In genomic region chr10:41007866-41008265, GRCm38 (mm10) we compare ENCODE assay signal across 13 mouse cellular contexts.
"Had no signal": no experiment of that assay in that cellular context is flagged by ENCODE, and none has a peak within 500 bp of the region (broad histone marks: within the 10 kb centered on the region; RNA-seq: fewer than 3 reads in every experiment).

No protein-coding gene starts in this region.

- DNase-seq: kidney, adult 8-10 months; kidney, postnatal 25 days; left cerebral cortex, postnatal 4 days; lung, adult 18-20 months; lung, postnatal 36 days; right cerebral cortex, postnatal 4 days; spleen, adult 18-20 months; thymus, adult 2 months; thymus, postnatal 25 days had no signal

- H3K4me3 ChIP-seq: limb, embryonic 13.5 days; midbrain, embryonic 15.5 days; neural tube, embryonic 12.5 days had no signal

- H3K36me3 ChIP-seq: limb, embryonic 13.5 days; midbrain, embryonic 15.5 days; neural tube, embryonic 12.5 days had no signal

- ATAC-seq: intestine, postnatal 0 days; midbrain, embryonic 15.5 days had no signal

- H3K27ac ChIP-seq: limb, embryonic 13.5 days; midbrain, embryonic 15.5 days; neural tube, embryonic 12.5 days had no signal

- H3K4me2 ChIP-seq: limb, embryonic 13.5 days; midbrain, embryonic 15.5 days; neural tube, embryonic 12.5 days had no signal

- H3K9ac ChIP-seq: limb, embryonic 13.5 days; midbrain, embryonic 15.5 days; neural tube, embryonic 12.5 days had no signal

- H3K4me1 ChIP-seq: limb, embryonic 13.5 days; midbrain, embryonic 15.5 days; neural tube, embryonic 12.5 days had no signal

- H3K9me3 ChIP-seq: limb, embryonic 13.5 days; midbrain, embryonic 15.5 days; neural tube, embryonic 12.5 days had no signal

- H3K27me3 ChIP-seq: limb, embryonic 13.5 days; midbrain, embryonic 15.5 days; neural tube, embryonic 12.5 days had no signal
